Mouse (Mus musculus) stomach, embryonic 15.5 days (tissue): ENCODE data around the gene Cgref1. TPM values are rescaled to one million over a fixed set of nuclear protein-coding genes. Genes with fewer than 3 reads are reported as not detected.

Experiments
- ATAC-seq: fragments of 200-750 bp; cut with Nextera tagmentation; 2 replicates; pipeline ENCODE4 v1.8.0; 2017; ENCODE audit warnings: low read depth, moderate number of reproducible peaks, moderate TSS enrichment; ENCODE audit not compliant: insufficient read depth, low FRiP score
- H3K27ac ChIP-seq: fragments of 300-500 bp; sonication (generic); 2 replicates; pipeline ENCODE4 v1.5.1; 2015; ENCODE audit warnings: mild to moderate bottlenecking, inconsistent platforms
- H3K27me3 ChIP-seq: fragments of 300-500 bp; sonication (generic); replicated peaks from 2 replicates; pipeline ENCODE4 v1.6.1; 2015; ENCODE audit warnings: inconsistent platforms
- H3K36me3 ChIP-seq: fragments of 300-500 bp; sonication (generic); 2 replicates; pipeline ENCODE4 v1.6.1; 2015; ENCODE audit warnings: inconsistent platforms
- H3K4me1 ChIP-seq: fragments of 300-500 bp; sonication (generic); 2 replicates; pipeline ENCODE4 v1.6.1; 2015; ENCODE audit warnings: inconsistent platforms
- H3K4me2 ChIP-seq: fragments of 300-500 bp; sonication (generic); 2 replicates; pipeline ENCODE4 v1.6.1; 2015; ENCODE audit warnings: mild to moderate bottlenecking, inconsistent platforms
- H3K4me3 ChIP-seq: fragments of 300-500 bp; sonication (generic); replicated peaks from 2 replicates; pipeline ENCODE4 v1.5.1; 2015; ENCODE audit warnings: inconsistent platforms
- H3K9ac ChIP-seq: fragments of 300-500 bp; sonication (generic); 2 replicates; pipeline ENCODE4 v1.6.1; 2015; ENCODE audit warnings: inconsistent platforms
- H3K9me3 ChIP-seq: fragments of 300-500 bp; sonication (generic); 2 replicates; pipeline ENCODE4 v1.6.1; 2016; ENCODE audit warnings: inconsistent platforms
- WGBS: fragments of 180-500 bp; shearing (Covaris S2); methylation state at CpG from one replicate; pipeline ENCODE4 v1.1.7; 2015; 5-methylcytosine and 5-hydroxymethylcytosine counted together
- polyA plus RNA-seq: library from polyadenylated mRNA; unstranded; fragments of >200 nt; fragmentation: Nextera tagmentation; extraction: Ambion mirVana; gene quantifications from 2 replicates; pipeline ENCODE4 v1.2.1, GENCODE M21; 2015

Gene Cgref1
- polyA plus RNA-seq, 1 experiment from 2014 or later, result 11.7 TPM

GRCm38 (mm10) chr5:30889088-30889754 lies 56.2 kb downstream of the Cgref1 start:
- Histone ChIP-seq H3K27me3 (no peaks in the 10 kb centered on the region), H3K4me3 (peak overlapping the region; percentile 84), H3K36me3 (peaks cover 27% of the 10 kb centered on the region), H3K9me3 (no peaks in the 10 kb centered on the region), H3K9ac (peak overlapping the region; percentile 65), H3K4me2 (peak overlapping the region; percentile 84), H3K4me1 (peaks cover 15% of the 10 kb centered on the region), H3K27ac (peak overlapping the region; percentile 99)
- WGBS, result 1% methylated on average over 41 of the region's 42 CpGs
- ATAC-seq, result peak; percentile 13

- WGBS, result under 1% methylated on average over 40 of the region's 42 CpGs
These were observed 56.9 kb downstream of the Cgref1 start, which contains the start of gene Agbl5 for GRCm38 (mm10) chr5:30888337-30889087. TSS of gene Agbl5 (plus strand) at chr5:30888694.

GRCm38 (mm10) chr5:30887858-30888336 lies 57.5 kb downstream of the Cgref1 start:
- Histone ChIP-seq H3K4me1 (peaks cover 15% of the 10 kb centered on the region), H3K4me3 (peak overlapping the region; percentile 84), H3K9me3 (no peaks in the 10 kb centered on the region), H3K27ac (peak overlapping the region; percentile 99), H3K9ac (peak overlapping the region; percentile 68), H3K27me3 (no peaks in the 10 kb centered on the region), H3K4me2 (peak overlapping the region; percentile 84), H3K36me3 (peaks cover 15% of the 10 kb centered on the region)
- under 1% methylated on average over 28 of the region's 28 CpGs for WGBS
- ATAC-seq, result peak; percentile 86

More at GRCm38 (mm10) chr5:30888337-30889087, 56.9 kb downstream of the Cgref1 start, which contains the start of gene Agbl5:
- H3K4me2 ChIP-seq, result peak within 1 kb of the TSS; percentile 84
- peak within 1 kb of the TSS; percentile 68 for H3K9ac ChIP-seq
- peaks cover 20% of the 10 kb centered on the region for H3K36me3 ChIP-seq
- peak within 1 kb of the TSS; percentile 84 for H3K4me3 ChIP-seq
- peak; percentile 91 for ATAC-seq
- H3K27ac ChIP-seq, result peak within 1 kb of the TSS; percentile 99
- H3K4me1 ChIP-seq, result peaks cover 15% of the 10 kb centered on the region
- no peaks in the 10 kb centered on the region for H3K9me3 ChIP-seq
- no peaks in the 10 kb centered on the region for H3K27me3 ChIP-seq

GRCm38 (mm10) chr5:30887331-30887761 lies 58.0 kb downstream of the Cgref1 start:
- H3K4me2 ChIP-seq, result peak overlapping the region; percentile 84
- peaks cover 15% of the 10 kb centered on the region for H3K4me1 ChIP-seq
- H3K27me3 ChIP-seq, result no peaks in the 10 kb centered on the region
- H3K9ac ChIP-seq, result peak overlapping the region; percentile 68
- no peaks in the 10 kb centered on the region for H3K9me3 ChIP-seq
- H3K36me3 ChIP-seq, result peaks cover 9% of the 10 kb centered on the region
- under 1% methylated on average over 19 of the region's 19 CpGs for WGBS
- peak; percentile 44 for ATAC-seq
- peak overlapping the region; percentile 99 for H3K27ac ChIP-seq
- H3K4me3 ChIP-seq, result peak overlapping the region; percentile 84

GRCm38 (mm10) chr5:30886731-30887130 lies 58.7 kb downstream of the Cgref1 start:
- Histone ChIP-seq H3K4me2 (peak overlapping the region; percentile 84), H3K4me1 (peaks cover 15% of the 10 kb centered on the region), H3K9ac (peak overlapping the region; percentile 68; the same call in 1 of the 2 replicates), H3K36me3 (peaks cover 3% of the 10 kb centered on the region), H3K4me3 (peak overlapping the region; percentile 84), H3K27ac (peak overlapping the region; percentile 99), H3K27me3 (no peaks in the 10 kb centered on the region), H3K9me3 (no peaks in the 10 kb centered on the region)
- ATAC-seq, result no peak
- WGBS, result 40% methylated on average over 5 of the region's 5 CpGs

GRCm38 (mm10) chr5:30886209-30886608 lies 59.2 kb downstream of the Cgref1 start:
- no peak overlapping the region for H3K27ac ChIP-seq
- WGBS, result 42% methylated on average over 4 of the region's 4 CpGs
- H3K4me2 ChIP-seq, result peak overlapping the region; percentile 84; the same call in 1 of the 2 replicates
- H3K27me3 ChIP-seq, result no peaks in the 10 kb centered on the region
- H3K4me3 ChIP-seq, result no peak overlapping the region
- ATAC-seq, result no peak
- no peak overlapping the region for H3K9ac ChIP-seq
- H3K4me1 ChIP-seq, result peaks cover 15% of the 10 kb centered on the region
- H3K36me3 ChIP-seq, result no peaks in the 10 kb centered on the region
- no peaks in the 10 kb centered on the region for H3K9me3 ChIP-seq

Other genes starting within 250 kb of the Cgref1 start
- 6.7 and 7.4 TPM in 2 replicates for gene Dpysl5, start 234.0 kb downstream of the Cgref1 start, polyA plus RNA-seq
- gene Mapre3, start 130.9 kb downstream of the Cgref1 start, polyA plus RNA-seq, result 19.7 and 21.3 TPM in 2 replicates
- 86.3 and 94.0 TPM in 2 replicates for gene Tmem214, start 77.6 kb downstream of the Cgref1 start, polyA plus RNA-seq
- 15.9 and 23.1 TPM in 2 replicates for gene Agbl5, start 56.9 kb downstream of the Cgref1 start, polyA plus RNA-seq
- 443 and 450 TPM in 2 replicates for gene Ost4, start 37.8 kb downstream of the Cgref1 start, polyA plus RNA-seq
- 252 and 255 TPM in 2 replicates for gene Emilin1, start 32.2 kb downstream of the Cgref1 start, polyA plus RNA-seq
- gene Khk, start 24.2 kb downstream of the Cgref1 start, polyA plus RNA-seq, result 21.0 and 25.5 TPM in 2 replicates
- gene Preb, start 14.8 kb upstream of the Cgref1 start, polyA plus RNA-seq, result 135 and 147 TPM in 2 replicates
- gene Tcf23, start 23.1 kb upstream of the Cgref1 start, polyA plus RNA-seq, result 0.74 and 1.0 TPM in 2 replicates
- 151 and 157 TPM in 2 replicates for gene Atraid, start 102.7 kb upstream of the Cgref1 start, polyA plus RNA-seq
- 8.9 and 10.4 TPM in 2 replicates for gene Slc5a6, start 103.3 kb upstream of the Cgref1 start, polyA plus RNA-seq
- 23.0 and 26.7 TPM in 2 replicates for gene Cad, start 109.2 kb upstream of the Cgref1 start, polyA plus RNA-seq
- gene Dnajc5g, start 160.7 kb upstream of the Cgref1 start, polyA plus RNA-seq, result not detected in 2 replicates
- 0.26 and 0.37 TPM in 2 replicates for gene Slc30a3, start 162.6 kb upstream of the Cgref1 start, polyA plus RNA-seq
- gene Trim54, start 171.1 kb upstream of the Cgref1 start, polyA plus RNA-seq, result 0.62 TPM in 1 of 2 replicates, not detected in the other
- gene Ucn, start 193.2 kb upstream of the Cgref1 start, polyA plus RNA-seq, result not detected in 2 replicates
- 58.8 and 63.0 TPM in 2 replicates for gene Mpv17, start 208.7 kb upstream of the Cgref1 start, polyA plus RNA-seq
- 0.68 and 1.8 TPM in 2 replicates for gene Gm29609, start 234.3 kb upstream of the Cgref1 start, polyA plus RNA-seq
- gene Gtf3c2, start 234.6 kb upstream of the Cgref1 start, polyA plus RNA-seq, result 53.4 and 69.6 TPM in 2 replicates
- gene Snx17, start 247.6 kb upstream of the Cgref1 start, polyA plus RNA-seq, result 115 and 132 TPM in 2 replicates
- gene Eif2b4, start 247.8 kb upstream of the Cgref1 start, polyA plus RNA-seq, result 60.3 and 68.3 TPM in 2 replicates